Mouse (Mus musculus): ENCODE results near the gene Ndufaf3.

Ndufaf3 gene

DNA sequence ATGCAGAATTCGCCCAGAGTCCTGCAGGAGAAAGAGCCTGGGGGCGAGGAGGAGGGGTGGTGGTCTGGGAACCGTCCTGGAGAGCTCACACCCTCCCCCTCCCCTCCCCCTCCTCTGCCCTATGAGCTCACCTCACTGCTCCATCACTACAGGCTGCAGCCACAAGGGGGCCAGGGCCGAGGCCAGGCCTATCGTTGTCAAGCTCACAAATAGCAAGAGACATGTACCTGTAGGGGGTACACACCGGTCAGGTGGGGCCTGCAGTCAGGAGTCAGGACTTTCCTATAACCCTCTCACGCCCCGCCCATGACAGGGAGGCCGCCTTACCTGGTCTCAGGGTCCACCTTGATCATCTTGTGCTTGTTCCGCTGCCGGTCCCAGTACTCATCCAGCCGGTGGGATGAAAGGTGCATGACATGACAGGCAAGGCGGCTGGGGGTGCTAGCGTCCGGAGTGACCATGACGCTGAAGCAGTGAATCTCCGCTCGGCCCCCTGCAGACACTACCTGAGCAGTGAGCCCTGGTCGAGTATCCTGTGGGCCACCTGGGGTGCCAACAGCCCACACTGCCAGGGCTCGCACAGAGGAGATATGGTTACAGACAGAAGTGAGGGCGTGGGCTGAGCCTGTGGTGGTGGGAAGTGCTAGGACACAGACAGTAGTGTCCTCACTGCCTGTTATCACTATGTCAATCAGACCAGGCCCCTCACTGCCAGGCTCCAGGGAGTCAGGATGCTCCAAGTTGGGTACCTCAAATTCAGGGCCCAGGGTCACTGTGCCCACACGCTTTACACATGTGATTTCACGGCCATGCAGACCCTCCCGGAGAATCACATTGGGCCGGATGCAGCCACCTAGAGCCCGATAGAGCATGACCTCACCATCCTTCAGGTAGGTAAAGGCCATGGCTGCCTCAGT lies 6.8 kb upstream of the Ndufaf3 start:
- DNase-seq (ENCODE audit: low read depth, low spot score): peak; percentile 72

DNA sequence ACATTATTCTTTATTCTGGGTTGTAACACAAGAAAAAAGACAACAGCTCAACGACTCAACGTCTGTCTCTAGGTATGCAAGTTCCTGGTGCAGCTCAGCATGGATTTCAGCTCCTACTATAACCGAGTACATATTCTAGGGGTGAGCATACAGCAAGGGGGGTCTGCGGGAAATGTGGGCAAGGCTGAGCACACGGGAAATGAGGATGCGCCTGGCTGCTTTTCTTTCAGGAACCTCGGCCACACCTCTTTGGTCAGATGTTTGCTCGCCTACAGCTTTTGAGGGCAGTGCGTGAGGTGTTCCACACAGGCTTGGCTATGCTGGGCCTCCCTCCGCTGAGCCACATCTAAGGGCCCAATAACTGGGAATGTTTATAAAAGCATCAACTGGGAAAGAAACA lies 5.1 kb upstream of the Ndufaf3 start:
- no peak for DNase-seq (ENCODE audit: low read depth, low spot score)

DNA sequence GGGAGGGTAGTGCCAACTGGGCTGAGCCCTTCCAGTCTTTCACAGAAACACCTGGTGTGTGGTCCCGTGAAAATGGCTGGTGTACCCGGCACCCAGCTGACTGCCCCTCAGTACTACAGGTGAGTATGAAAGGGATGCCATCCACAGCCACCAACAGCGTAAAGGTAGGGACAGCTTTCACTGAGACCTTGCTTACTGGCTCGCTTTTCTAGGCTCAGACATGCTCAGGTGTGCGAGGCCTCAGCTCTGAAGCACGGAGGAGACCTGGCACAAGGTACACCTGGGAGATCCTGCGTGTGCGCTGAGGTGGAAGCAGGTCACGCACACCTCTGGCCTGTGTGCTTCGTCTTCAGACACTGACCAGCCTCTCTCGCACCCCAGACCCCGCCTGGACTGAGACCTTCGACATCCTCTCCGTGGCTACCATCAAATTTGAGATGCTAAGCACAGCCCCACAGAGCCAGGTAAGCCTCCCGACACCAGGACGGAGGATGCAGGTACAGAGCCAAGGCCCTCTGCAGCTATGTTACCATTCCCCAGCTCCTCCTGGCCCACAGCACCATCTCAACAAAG lies 4.3 kb upstream of the Ndufaf3 start:
- DNase-seq (ENCODE audit: low read depth, low spot score): no peak

- peak; percentile 77 for DNase-seq (ENCODE audit: low read depth, low spot score)
These were observed 3.1 kb upstream of the Ndufaf3 start for GRCm38 (mm10) chr9:108570207-108570896.

GRCm38 (mm10) chr9:108569381-108570206 lies 2.4 kb upstream of the Ndufaf3 start, which contains the start of gene Dalrd3:
TSS of gene Dalrd3 (plus strand) at chr9:108569886.
- peak; percentile 95 for DNase-seq (ENCODE audit: low read depth, low spot score)

GRCm38 (mm10) chr9:108568511-108568921 lies 1.3 kb upstream of the Ndufaf3 start:
- no peak for DNase-seq (ENCODE audit: low read depth, low spot score)

DNA sequence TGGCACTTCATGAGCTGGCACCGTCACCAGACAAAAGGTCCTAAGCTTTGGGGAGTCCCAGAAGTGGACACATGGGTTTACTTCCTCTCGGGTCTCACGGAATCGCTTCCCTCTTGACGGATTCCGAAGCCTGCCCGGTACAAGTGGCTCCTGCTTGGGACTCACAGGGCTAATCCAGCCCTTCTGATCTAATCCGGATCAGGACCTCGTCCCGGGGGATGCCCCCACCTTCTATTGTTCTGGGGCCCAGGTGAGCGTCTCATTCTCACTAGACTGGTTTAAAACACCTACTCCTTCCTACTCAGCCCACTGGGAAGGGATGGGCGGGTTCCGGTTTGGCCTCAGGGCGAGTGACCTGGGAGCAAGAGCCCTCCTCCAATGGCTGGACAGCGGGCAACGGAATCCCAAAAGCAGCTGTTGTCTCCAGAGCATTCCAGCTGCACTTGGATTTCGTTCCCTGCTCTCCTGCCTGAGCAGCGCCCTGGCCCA lies 741 bp upstream of the Ndufaf3 start:
- DNase-seq (ENCODE audit: low read depth, low spot score): no peak

DNA sequence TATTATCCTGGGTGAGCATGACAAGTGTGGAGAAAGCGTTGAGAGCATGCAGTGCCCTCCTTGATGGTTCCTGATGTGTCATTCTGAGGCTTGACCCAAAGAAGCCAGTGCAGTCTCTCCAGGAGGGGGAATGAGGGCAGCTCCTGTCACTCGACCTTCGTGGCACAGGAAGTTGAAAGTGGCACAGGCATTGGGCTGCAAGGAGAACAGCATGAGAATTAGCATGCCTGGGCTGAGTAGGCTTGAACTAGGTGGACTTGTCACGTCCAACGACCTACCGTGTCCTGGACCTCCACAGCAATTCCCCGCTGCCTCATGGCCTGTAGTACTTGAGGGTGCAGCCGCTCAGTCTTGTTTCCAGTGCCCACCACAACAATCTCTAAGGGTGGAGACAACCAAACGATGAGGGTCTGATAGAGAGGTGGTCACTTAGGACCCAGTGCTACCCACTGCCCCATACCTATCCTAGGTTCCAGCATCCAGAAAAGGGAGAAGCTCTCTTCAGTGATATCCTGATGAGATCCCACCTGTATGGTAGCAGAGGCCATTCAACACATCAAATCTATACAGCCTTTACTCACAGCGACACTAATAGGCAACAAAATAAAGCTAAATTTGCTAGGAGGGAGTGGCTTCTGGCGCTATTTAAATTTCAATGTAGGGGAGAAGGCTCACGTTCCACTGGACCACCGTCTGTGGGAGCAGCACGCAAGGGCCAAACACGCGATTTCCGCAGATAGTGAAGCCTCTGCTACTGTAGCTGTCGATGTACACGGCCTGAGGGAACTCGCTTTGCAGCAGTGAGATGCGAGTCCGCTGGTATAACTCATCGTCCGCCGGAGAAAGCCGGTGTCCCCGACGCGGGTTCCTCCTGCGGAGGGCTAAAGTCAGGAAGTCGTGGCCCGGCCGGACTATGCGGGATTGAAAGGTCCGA lies 1.1 kb downstream of the Ndufaf3 start:
- DNase-seq (ENCODE audit: low read depth, low spot score): no peak

GRCm38 (mm10) chr9:108564131-108564530 lies 3.1 kb downstream of the Ndufaf3 start:
- no peak for DNase-seq (ENCODE audit: low read depth, low spot score)

GRCm38 (mm10) chr9:108563671-108564070 lies 3.6 kb downstream of the Ndufaf3 start:
- no peak for DNase-seq (ENCODE audit: low read depth, low spot score)

DNA sequence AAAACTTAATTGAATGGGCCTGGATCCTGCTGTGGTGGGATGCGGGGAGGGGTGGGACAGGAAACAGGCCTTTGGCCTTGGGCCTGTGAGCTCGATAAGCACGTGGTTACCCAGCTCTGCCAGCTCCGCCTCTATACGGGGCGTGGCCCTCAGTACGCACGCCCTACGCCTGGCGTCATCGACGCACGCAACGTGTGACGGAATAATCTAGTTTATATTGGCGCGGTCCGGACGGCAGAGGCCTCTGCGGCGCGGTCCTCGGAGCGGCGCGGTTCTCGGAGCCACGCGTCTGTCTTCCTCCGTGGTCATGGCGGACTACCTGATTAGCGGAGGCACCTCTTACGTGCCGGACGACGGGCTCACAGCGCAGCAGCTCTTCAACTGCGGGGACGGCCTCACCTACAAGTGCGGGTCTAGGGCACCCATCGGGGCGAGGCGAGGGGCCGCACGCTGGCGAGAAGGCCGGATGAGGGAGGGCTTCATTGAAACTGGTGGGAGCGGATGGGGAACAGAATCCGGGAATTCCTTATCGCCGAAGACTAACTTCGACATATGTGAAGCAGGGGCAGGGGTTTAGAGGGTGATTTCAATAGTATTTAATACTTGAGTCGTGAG lies 6.9 kb downstream of the Ndufaf3 start, which contains the start of gene Impdh2:
Gene Impdh2 (plus strand): TSS at position 60 of the 615 bp plus-strand sequence.
- peak; percentile 99 for DNase-seq (ENCODE audit: low read depth, low spot score)

GRCm38 (mm10) chr9:108559169-108559568 lies 8.1 kb downstream of the Ndufaf3 start:
- DNase-seq (ENCODE audit: low read depth, low spot score): no peak

DNA sequence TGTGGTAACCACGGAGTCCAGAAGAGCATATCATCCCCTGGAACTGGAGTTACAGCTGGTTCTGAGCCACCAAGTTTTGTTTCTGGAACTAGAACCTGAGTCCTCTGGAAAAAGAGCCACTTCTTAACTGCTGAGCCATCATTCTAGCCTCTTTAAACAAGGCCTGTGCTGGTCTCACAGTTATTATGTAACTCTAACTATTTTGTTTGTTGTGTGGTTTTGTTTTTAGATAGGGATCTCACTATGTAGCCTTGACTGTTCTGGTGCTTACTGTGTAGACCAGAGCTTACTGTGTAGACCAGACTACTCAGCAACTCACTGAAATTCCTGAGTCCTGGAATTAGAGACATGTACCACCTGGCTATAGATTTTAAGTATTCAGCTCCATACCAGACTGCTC lies 20.4 kb downstream of the Ndufaf3 start:
- no peak for DNase-seq (ENCODE audit: low read depth, low spot score)

DNA sequence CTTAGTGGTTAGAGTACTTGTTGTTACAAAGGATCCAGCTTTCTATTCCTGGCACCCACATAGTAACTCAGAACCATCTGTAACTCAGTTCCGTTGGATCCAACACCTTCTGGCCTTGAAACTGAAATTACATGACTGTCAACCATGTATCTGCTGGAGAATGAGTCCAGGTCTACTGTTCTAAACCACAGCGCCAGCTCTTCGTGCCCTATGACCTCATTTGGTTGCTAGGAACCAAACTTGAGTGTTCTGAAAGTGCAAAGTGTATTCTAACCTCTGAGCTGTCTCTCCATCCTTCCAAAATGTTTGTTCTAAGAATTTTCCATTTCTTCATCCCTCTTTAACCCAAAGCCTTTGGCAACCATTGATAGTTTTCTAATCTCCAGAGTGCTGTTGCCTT lies 21.2 kb downstream of the Ndufaf3 start:
- DNase-seq (ENCODE audit: low read depth, low spot score): no peak

DNA sequence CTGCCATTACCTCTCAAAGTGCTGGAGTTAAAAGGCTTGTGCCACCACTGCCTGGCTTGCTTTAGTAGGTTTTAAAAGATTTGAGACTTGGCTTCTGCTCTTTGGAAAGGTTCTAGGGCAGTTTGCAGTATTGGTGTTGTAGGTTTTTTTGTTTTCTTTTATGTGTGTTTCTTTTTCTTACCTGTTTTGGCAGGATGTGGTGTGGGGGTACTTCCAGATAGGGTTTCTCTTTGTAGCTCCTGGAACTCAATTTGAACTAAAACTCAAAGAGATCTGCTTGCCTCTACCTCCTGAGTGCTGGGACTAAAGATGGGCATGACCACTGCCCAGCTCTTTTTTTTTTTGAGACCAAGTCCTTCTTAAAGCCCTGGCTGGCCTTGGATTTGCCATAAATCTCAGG lies 26.4 kb downstream of the Ndufaf3 start:
- DNase-seq (ENCODE audit: low read depth, low spot score): no peak

GRCm38 (mm10) chr9:108531496-108531895 lies 35.7 kb downstream of the Ndufaf3 start:
- no peak for DNase-seq (ENCODE audit: low read depth, low spot score)

- no peak for DNase-seq (ENCODE audit: low read depth, low spot score)
These were observed 36.3 kb downstream of the Ndufaf3 start for GRCm38 (mm10) chr9:108530954-108531353.

DNA sequence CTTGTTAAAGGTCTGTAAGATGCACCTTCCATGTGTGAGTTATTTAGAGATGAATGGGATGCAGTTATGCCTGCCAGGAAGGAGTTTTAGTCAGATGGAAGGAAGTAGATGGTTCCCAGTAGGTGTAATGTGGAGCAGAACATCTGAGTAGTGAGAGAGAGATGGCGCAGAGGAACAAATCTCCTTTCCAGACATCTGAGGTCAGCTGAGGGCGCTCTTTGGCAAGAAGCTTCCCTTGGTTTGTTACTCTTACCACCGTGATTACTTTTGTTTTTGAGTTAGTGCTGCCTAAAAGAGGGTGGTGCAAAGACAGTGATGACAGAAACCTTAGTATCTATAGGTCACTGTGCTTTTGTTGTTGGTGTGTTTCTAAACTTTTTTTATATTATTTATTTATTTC lies 41.8 kb downstream of the Ndufaf3 start:
- no peak for DNase-seq (ENCODE audit: low read depth, low spot score)

DNA sequence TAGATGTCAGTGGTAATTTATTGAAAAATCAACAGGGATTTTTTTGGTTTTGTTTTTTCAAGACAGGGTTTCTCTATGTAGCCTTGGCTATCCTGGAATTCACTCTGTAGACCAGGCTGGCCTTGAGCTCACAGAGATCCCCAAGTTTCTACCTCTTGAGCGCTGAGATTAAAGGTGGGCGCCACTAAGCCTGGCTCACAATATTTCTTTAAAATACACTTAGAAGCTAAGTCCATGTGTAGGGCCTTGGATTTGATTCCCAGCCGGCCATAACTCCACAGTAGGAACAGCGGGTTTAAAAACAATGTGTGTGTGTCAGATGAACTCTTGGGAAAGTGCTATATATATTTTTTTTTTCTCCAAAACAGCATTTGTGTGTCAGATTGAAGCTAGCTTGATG lies 43.9 kb downstream of the Ndufaf3 start:
- no peak for DNase-seq (ENCODE audit: low read depth, low spot score)

GRCm38 (mm10) chr9:108521604-108522003 lies 45.6 kb downstream of the Ndufaf3 start:
- no peak for DNase-seq (ENCODE audit: low read depth, low spot score)

All from forelimb bud, embryonic 11.5 days (tissue).